Mouse (Mus musculus) MEL (cell line): ENCODE measurements around the gene Gpr137. TPM values are rescaled to one million over a fixed set of nuclear protein-coding genes. Genes with fewer than 3 reads are reported as not detected.

Source experiments
- DNase-seq: peaks from one replicate; pipeline ENCODE4 v3.0.0; 2011; ENCODE audit warnings: low read depth, low spot score
- H3K27ac ChIP-seq: 2 replicates; pipeline ENCODE4 v1.5.1; 2012; ENCODE audit warnings: low read depth, mild to moderate bottlenecking, control low read depth, low read length, moderate library complexity; ENCODE audit not compliant: control insufficient read depth
- H3K27me3 ChIP-seq, 2 experiments: fragments of 150-350 bp in 1 of 2; sonication (generic) in 1 of 2; 2 replicates each; pipeline ENCODE4 v1.6.1; 2012; ENCODE audit warnings: low read length in 2 of 2, mild to moderate bottlenecking in 2 of 2, improper control_type of control experiment in 1 of 2, moderate library complexity in 1 of 2; ENCODE audit not compliant: insufficient read depth in 2 of 2, control insufficient read depth in 1 of 2
- H3K36me3 ChIP-seq, 2 experiments: 2 replicates each; pipeline ENCODE4 v1.6.1; 2012 to 2014; ENCODE audit warnings: low read length in 2 of 2, improper control_type of control experiment in 1 of 2, inconsistent platforms in 1 of 2, mild to moderate bottlenecking in 1 of 2; ENCODE audit not compliant: insufficient read depth in 2 of 2, control insufficient read depth in 1 of 2
- H3K4me1 ChIP-seq, 2 experiments: fragments of 150-350 bp in 1 of 2; sonication (generic) in 1 of 2; 2 replicates each; pipeline ENCODE4 v1.6.1; 2012; ENCODE audit warnings: low read length in 2 of 2, improper control_type of control experiment in 1 of 2, mild to moderate bottlenecking in 1 of 2; ENCODE audit not compliant: insufficient read depth in 2 of 2, control insufficient read depth in 1 of 2
- H3K4me3 ChIP-seq, 2 experiments: fragments of 150-350 bp in 1 of 2; sonication (generic) in 1 of 2; 2 replicates each; pipeline ENCODE4 v1.5.1; 2012; ENCODE audit warnings: low read depth in 2 of 2, low read length in 2 of 2, mild to moderate bottlenecking in 2 of 2, moderate library complexity in 2 of 2, control low read depth in 1 of 2, improper control_type of control experiment in 1 of 2; ENCODE audit not compliant: control insufficient read depth in 1 of 2, insufficient read depth in 1 of 2
- H3K79me2 ChIP-seq: 2 replicates; pipeline ENCODE4 v1.6.1; 2012; ENCODE audit warnings: mild to moderate bottlenecking, low read length, moderate library complexity; ENCODE audit not compliant: control insufficient read depth, poor library complexity, insufficient read depth
- H3K9ac ChIP-seq: 2 replicates; pipeline ENCODE4 v1.6.1; 2012; ENCODE audit warnings: low read depth, mild to moderate bottlenecking, control low read depth, low read length, moderate library complexity; ENCODE audit not compliant: control insufficient read depth, poor library complexity, severe bottlenecking
- H3K9me3 ChIP-seq: fragments of 150-350 bp; sonication (generic); replicated peaks from 2 replicates; pipeline ENCODE4 v1.6.1; 2012; ENCODE audit warnings: mild to moderate bottlenecking, low read length, improper control_type of control experiment, moderate library complexity; ENCODE audit not compliant: insufficient read depth
- CTCF ChIP-seq, 3 experiments: IDR thresholded peaks in 2 of 3; conservative IDR thresholded peaks in 1 of 3; 2 replicates each; pipeline ENCODE4 v1.5.1; 2011 to 2012; ENCODE audit warnings: low read length in 3 of 3, low read depth in 2 of 3, mild to moderate bottlenecking in 2 of 3, improper control_type of control experiment in 1 of 3, inconsistent platforms in 1 of 3, mixed read lengths in 1 of 3, moderate library complexity in 1 of 3; ENCODE audit not compliant: control insufficient read depth in 1 of 3, insufficient read depth in 1 of 3, poor library complexity in 1 of 3, severe bottlenecking in 1 of 3
- GABPA ChIP-seq: IDR thresholded peaks from 2 replicates; pipeline ENCODE4 v1.6.1; 2012; ENCODE audit warnings: low read depth, mild to moderate bottlenecking, inconsistent platforms, low read length, improper control_type of control experiment, moderate library complexity
- GATA1 ChIP-seq: IDR thresholded peaks from 2 replicates; pipeline ENCODE4 v1.6.1; 2011; ENCODE audit warnings: low read depth, low read length, improper control_type of control experiment
- HCFC1 ChIP-seq: IDR thresholded peaks from 2 replicates; pipeline ENCODE4 v1.6.1; 2012; ENCODE audit warnings: low read depth, mild to moderate bottlenecking, inconsistent platforms, low read length, improper control_type of control experiment, moderate library complexity
- MAZ ChIP-seq: IDR thresholded peaks from 2 replicates; pipeline ENCODE4 v1.6.1; 2012; ENCODE audit warnings: low read depth, mild to moderate bottlenecking, inconsistent platforms, low read length, improper control_type of control experiment
- NELFE ChIP-seq: IDR thresholded peaks from 2 replicates; pipeline ENCODE4 v1.6.1; 2011; ENCODE audit warnings: low read depth, low read length, improper control_type of control experiment
- POLR2A ChIP-seq, 2 experiments: IDR thresholded peaks; 2 replicates each; pipeline ENCODE4 v1.6.1; 2011 to 2012; ENCODE audit warnings: low read length in 2 of 2, mild to moderate bottlenecking in 2 of 2, control low read depth in 1 of 2, improper control_type of control experiment in 1 of 2, low read depth in 1 of 2, moderate library complexity in 1 of 2; ENCODE audit not compliant: control insufficient read depth in 1 of 2, insufficient read depth in 1 of 2, poor library complexity in 1 of 2
- POLR2AphosphoS5 ChIP-seq: IDR thresholded peaks from 2 replicates; pipeline ENCODE4 v1.6.1; 2012; ENCODE audit warnings: low read depth, borderline replicate concordance, mild to moderate bottlenecking, inconsistent platforms, low read length, moderate library complexity, mixed read lengths
- SIN3A ChIP-seq: IDR thresholded peaks from 2 replicates; pipeline ENCODE4 v1.6.1; 2012; ENCODE audit warnings: low read length, improper control_type of control experiment, inconsistent platforms
- TAL1 ChIP-seq: IDR thresholded peaks from 2 replicates; pipeline ENCODE4 v1.6.1; 2012; ENCODE audit warnings: mild to moderate bottlenecking, inconsistent platforms, low read length, moderate library complexity, mixed read lengths
- UBTF ChIP-seq: IDR thresholded peaks from 2 replicates; pipeline ENCODE4 v1.6.1; 2012; ENCODE audit warnings: low read depth, mild to moderate bottlenecking, inconsistent platforms, low read length, improper control_type of control experiment, moderate library complexity, borderline replicate concordance; ENCODE audit not compliant: insufficient read depth
- USF2 ChIP-seq, 2 experiments: IDR thresholded peaks; 2 replicates each; pipeline ENCODE4 v1.6.1; 2011 to 2012; ENCODE audit warnings: improper control_type of control experiment in 2 of 2, low read length in 2 of 2, borderline replicate concordance in 1 of 2, inconsistent platforms in 1 of 2, low read depth in 1 of 2, mild to moderate bottlenecking in 1 of 2; ENCODE audit not compliant: insufficient read depth in 1 of 2
- ZMIZ1 ChIP-seq: IDR thresholded peaks from 2 replicates; pipeline ENCODE4 v1.6.1; 2012; ENCODE audit warnings: low read depth, mild to moderate bottlenecking, inconsistent platforms, low read length, improper control_type of control experiment, moderate library complexity
- ZNF384 ChIP-seq: IDR thresholded peaks from 2 replicates; pipeline ENCODE4 v1.6.1; 2012; ENCODE audit warnings: low read depth, mild to moderate bottlenecking, inconsistent platforms, low read length, improper control_type of control experiment
- polyA plus RNA-seq, 2 experiments: library from polyadenylated mRNA; stranded (reverse) in 1 of 2; unstranded in 1 of 2; fragments of >175 nt in 1 of 2; fragments of >200 nt in 1 of 2; gene quantifications; 2 replicates each; pipeline versions ENCODE4 v1.2.1 to v1.2.4; 2012; ENCODE audit warnings: low replicate concordance in 2 of 2, low read depth in 1 of 2; ENCODE audit not compliant: insufficient read length in 2 of 2, insufficient read depth in 1 of 2, missing spikeins in 1 of 2
- total RNA-seq: library from RNA; depleted of rRNA; stranded (reverse); fragments of 300-350 nt; gene quantifications from 2 replicates; pipeline ENCODE4 v1.2.3, GENCODE M21; 2012

The Gpr137 gene
- total and polyA plus RNA-seq, 3 experiments = 27.1 to 35.3 TPM; not detected in 1

GRCm38 (mm10) chr19:6970460-6971085, 28.3 kb upstream of the Gpr137 start:
- TF ChIP-seq MAZ = no peak
- TF ChIP-seq TAL1 = no peak
- 0 out of 2 replicates have a peak, but pooled peaks have one; percentile 21 for TF ChIP-seq HCFC1
- TF ChIP-seq SIN3A = 0 out of 2 replicates have a peak, but pooled peaks have one; percentile 15
- no peak for TF ChIP-seq CTCF (IDR thresholded peaks at IDR 0.05 in 2 of 3, conservative IDR thresholded peaks at IDR 0.05 in 1 of 3; ENCODE audit: control insufficient read depth in 1 of 3, insufficient read depth in 1 of 3, low read depth in 2 of 3, low read length in 3 of 3, poor library complexity in 1 of 3, severe bottlenecking in 1 of 3)
- no peak for TF ChIP-seq USF2 (IDR thresholded peaks at IDR 0.05; ENCODE audit: borderline replicate concordance in 1 of 2, insufficient read depth in 1 of 2, low read depth in 1 of 2, low read length in 2 of 2)
- peak; percentile 36; the same call in 1 of the 2 replicates for TF ChIP-seq GATA1
- TF ChIP-seq, all 39 proteins: peak for 3
- peaks cover 4 to 40% of the 10 kb centered on the region in 2 experiments for H3K4me1 ChIP-seq
- no peak overlapping the region for H3K27ac ChIP-seq
- peaks cover 5% of the 10 kb centered on the region for H3K79me2 ChIP-seq
- H3K27me3 ChIP-seq = no peaks in the 10 kb centered on the region
- H3K36me3 ChIP-seq = peaks cover 0 to 18% of the 10 kb centered on the region in 2 experiments; a peak in 2 of 4 replicates
- peak overlapping the region; percentile 25 for H3K9ac ChIP-seq
- no peak overlapping the region for H3K4me3 ChIP-seq
- DNase-seq = peak; percentile 53
- H3K9me3 ChIP-seq = no peaks in the 10 kb centered on the region

GRCm38 (mm10) chr19:6969665-6970381, 27.5 kb upstream of the Gpr137 start:
- Histone ChIP-seq H3K4me1 (peaks cover 4 to 40% of the 10 kb centered on the region in 2 experiments), H3K27me3 (no peaks in the 10 kb centered on the region), H3K36me3 (peaks cover 0 to 18% of the 10 kb centered on the region in 2 experiments; a peak in 2 of 4 replicates), H3K9me3 (no peaks in the 10 kb centered on the region), H3K27ac (no peak overlapping the region), H3K79me2 (no peaks in the 10 kb centered on the region; the same call in 1 of the 2 replicates), H3K9ac (peak overlapping the region; percentile 59), H3K4me3 (peak overlapping the region; percentile 49 to 75)
- peak; percentile 68 to 71; a peak in 3 of 4 replicates for TF ChIP-seq POLR2A (IDR thresholded peaks at IDR 0.05; ENCODE audit: control insufficient read depth in 1 of 2, insufficient read depth in 1 of 2, low read depth in 1 of 2, low read length in 2 of 2, poor library complexity in 1 of 2)
- no peak for TF ChIP-seq POLR2AphosphoS5
- TF ChIP-seq ZNF384 = no peak
- no peak for TF ChIP-seq NELFE
- no peak for TF ChIP-seq GABPA
- no peak for TF ChIP-seq ZMIZ1
- TF ChIP-seq CTCF (IDR thresholded peaks at IDR 0.05 in 2 of 3, conservative IDR thresholded peaks at IDR 0.05 in 1 of 3; ENCODE audit: control insufficient read depth in 1 of 3, insufficient read depth in 1 of 3, low read depth in 2 of 3, low read length in 3 of 3, poor library complexity in 1 of 3, severe bottlenecking in 1 of 3) = peak; percentile 52 to 89 (median 60)
- TF ChIP-seq HCFC1 = no peak
- no peak for TF ChIP-seq UBTF
- DNase-seq = peak; percentile 74
